Mouse (Mus musculus) cerebellum, adult 8-10 months (tissue): Measurements from ENCODE around the gene Olfr1392.

Experiments used
- DNase-seq: peaks from one replicate; pipeline ENCODE4 v3.0.0; 2022

Olfr1392 gene

GRCm38 (mm10) chr11:49329686-49330085 lies 44.6 kb downstream of the Olfr1392 start:
- no peak for DNase-seq

GRCm38 (mm10) chr11:49334888-49335287 lies 49.8 kb downstream of the Olfr1392 start, which contains the start of gene Olfr1390:
Olfr1390 (plus strand) TSS chr11:49335188.
- no peak for DNase-seq

GRCm38 (mm10) chr11:49337150-49337832 lies 52.2 kb downstream of the Olfr1392 start:
- DNase-seq, result no peak
